32 mouse cellular contexts compared by ENCODE assay signal in the genomic region with DNA sequence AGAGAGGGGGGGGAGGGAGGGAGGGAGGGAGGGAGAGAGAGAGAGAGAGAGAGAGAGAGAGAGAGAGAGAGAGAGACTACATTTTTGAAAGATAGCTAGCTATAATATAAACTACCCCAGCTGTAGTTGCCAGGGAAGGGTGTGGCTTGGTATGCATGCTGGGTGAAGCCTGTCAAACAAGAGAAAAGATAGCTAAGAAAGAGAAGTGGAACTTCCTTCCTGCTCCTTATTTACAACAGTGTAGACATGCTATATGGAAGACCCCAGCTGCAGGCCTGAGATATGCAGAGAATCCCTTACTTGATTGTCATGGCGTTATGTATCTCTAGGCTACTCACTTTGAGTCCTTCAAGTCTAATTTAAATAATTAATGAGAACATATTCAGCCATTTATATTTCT.
"Had no signal": no experiment of that assay in that cellular context is flagged by ENCODE, and none has a peak within 500 bp of the region (broad histone marks: within the 10 kb centered on the region; RNA-seq: fewer than 3 reads in every experiment).

No protein-coding gene starts in this region.

- H3K4me1 ChIP-seq: limb, embryonic 10.5 days; limb, embryonic 12.5 days; limb, embryonic 13.5 days; limb, embryonic 15.5 days; liver, embryonic 12.5 days; liver, embryonic 13.5 days; liver, embryonic 15.5 days; lung, embryonic 15.5 days; megakaryocyte, embryonic 14.5 days; midbrain, embryonic 10.5 days; midbrain, embryonic 12.5 days; midbrain, embryonic 15.5 days; neural tube, embryonic 12.5 days had no signal

- H3K9ac ChIP-seq: limb, embryonic 12.5 days; limb, embryonic 13.5 days; limb, embryonic 15.5 days; liver, embryonic 12.5 days; liver, embryonic 13.5 days; liver, embryonic 14.5 days; liver, embryonic 15.5 days; liver, postnatal 0 days; lung, embryonic 14.5 days; lung, embryonic 15.5 days; midbrain, embryonic 12.5 days; midbrain, embryonic 13.5 days; midbrain, embryonic 15.5 days; neural tube, embryonic 12.5 days had no signal

- DNase-seq: left cerebral cortex, postnatal 4 days; liver; liver, embryonic 13.5 days; liver, postnatal 0 days; lung, adult 18-20 months; lung, adult 2 months; lung, embryonic 14.5 days; lung, postnatal 10 days; lung, postnatal 14 days; lung, postnatal 36 days; lung, postnatal 4 days; midbrain, embryonic 14.5 days had no signal

- ATAC-seq: liver, embryonic 12.5 days; liver, postnatal 0 days; lung, postnatal 0 days; midbrain, embryonic 13.5 days; midbrain, embryonic 15.5 days; midbrain, embryonic 16.5 days had no signal

- H3K27me3 ChIP-seq: limb, embryonic 12.5 days; limb, embryonic 13.5 days; limb, embryonic 15.5 days; liver, embryonic 12.5 days; liver, embryonic 13.5 days; liver, embryonic 15.5 days; lung, embryonic 15.5 days; megakaryocyte, embryonic 14.5 days; midbrain, embryonic 12.5 days; midbrain, embryonic 13.5 days; midbrain, embryonic 15.5 days; neural tube, embryonic 12.5 days had no signal

- H3K36me3 ChIP-seq: limb, embryonic 10.5 days; limb, embryonic 12.5 days; limb, embryonic 13.5 days; limb, embryonic 15.5 days; liver, embryonic 12.5 days; liver, embryonic 13.5 days; liver, embryonic 15.5 days; lung, embryonic 15.5 days; midbrain, embryonic 10.5 days; midbrain, embryonic 12.5 days; midbrain, embryonic 13.5 days; midbrain, embryonic 15.5 days; neural tube, embryonic 12.5 days had no signal

- H3K9me3 ChIP-seq: limb, embryonic 10.5 days; limb, embryonic 12.5 days; limb, embryonic 13.5 days; limb, embryonic 15.5 days; liver, embryonic 12.5 days; liver, embryonic 13.5 days; liver, embryonic 15.5 days; lung, embryonic 15.5 days; midbrain, embryonic 10.5 days; midbrain, embryonic 12.5 days; midbrain, embryonic 13.5 days; midbrain, embryonic 15.5 days; neural tube, embryonic 12.5 days had no signal

- H3K4me3 ChIP-seq: limb, embryonic 10.5 days; limb, embryonic 12.5 days; limb, embryonic 13.5 days; limb, embryonic 15.5 days; liver, embryonic 12.5 days; liver, embryonic 13.5 days; liver, embryonic 15.5 days; lung, embryonic 15.5 days; megakaryocyte, embryonic 14.5 days; midbrain, embryonic 10.5 days; midbrain, embryonic 12.5 days; midbrain, embryonic 13.5 days; midbrain, embryonic 15.5 days; myocyte; neural tube, embryonic 12.5 days had no signal

- H3K27ac ChIP-seq: limb, embryonic 10.5 days; limb, embryonic 12.5 days; limb, embryonic 13.5 days; limb, embryonic 15.5 days; liver, embryonic 12.5 days; liver, embryonic 13.5 days; liver, embryonic 14.5 days; liver, embryonic 15.5 days; lung, embryonic 15.5 days; macrophage; midbrain, embryonic 10.5 days; midbrain, embryonic 12.5 days; midbrain, embryonic 13.5 days; midbrain, embryonic 15.5 days; neural tube, embryonic 12.5 days had no signal

- H3K4me2 ChIP-seq: limb, embryonic 12.5 days; limb, embryonic 13.5 days; limb, embryonic 15.5 days; liver, embryonic 11.5 days; liver, embryonic 12.5 days; liver, embryonic 13.5 days; liver, embryonic 15.5 days; lung, embryonic 14.5 days; lung, embryonic 15.5 days; midbrain, embryonic 11.5 days; midbrain, embryonic 12.5 days; midbrain, embryonic 13.5 days; midbrain, embryonic 15.5 days; neural tube, embryonic 12.5 days had no signal
